Mouse (Mus musculus) megakaryocyte-erythroid progenitor cell, adult 5-6 weeks (primary cell): Measurements from ENCODE around the gene Angptl6. TPM values are rescaled to one million over a fixed set of nuclear protein-coding genes. Genes with fewer than 3 reads are reported as not detected.

ENCODE experiments used
- ATAC-seq: replicated peaks from 2 replicates; pipeline ENCODE4 v1.8.0; 2016; ENCODE audit warnings: mild to moderate bottlenecking, inconsistent platforms; ENCODE audit not compliant: severe bottlenecking, poor library complexity, low FRiP score, low TSS enrichment
- total RNA-seq, 2 experiments: library from RNA; stranded (forward) in 1 of 2; stranded (reverse) in 1 of 2; fragments of 200-1000, 215-1000 nt in 1 of 2; fragments of >200 nt in 1 of 2; fragmentation: Nextera tagmentation in 1 of 2; gene quantifications; 2 replicates each; pipeline ENCODE4 v1.2.3; 2014 to 2017

Gene Angptl6
- total RNA-seq, 2 experiments from 2014 or later, result 2.7 TPM; not detected in 1

DNA sequence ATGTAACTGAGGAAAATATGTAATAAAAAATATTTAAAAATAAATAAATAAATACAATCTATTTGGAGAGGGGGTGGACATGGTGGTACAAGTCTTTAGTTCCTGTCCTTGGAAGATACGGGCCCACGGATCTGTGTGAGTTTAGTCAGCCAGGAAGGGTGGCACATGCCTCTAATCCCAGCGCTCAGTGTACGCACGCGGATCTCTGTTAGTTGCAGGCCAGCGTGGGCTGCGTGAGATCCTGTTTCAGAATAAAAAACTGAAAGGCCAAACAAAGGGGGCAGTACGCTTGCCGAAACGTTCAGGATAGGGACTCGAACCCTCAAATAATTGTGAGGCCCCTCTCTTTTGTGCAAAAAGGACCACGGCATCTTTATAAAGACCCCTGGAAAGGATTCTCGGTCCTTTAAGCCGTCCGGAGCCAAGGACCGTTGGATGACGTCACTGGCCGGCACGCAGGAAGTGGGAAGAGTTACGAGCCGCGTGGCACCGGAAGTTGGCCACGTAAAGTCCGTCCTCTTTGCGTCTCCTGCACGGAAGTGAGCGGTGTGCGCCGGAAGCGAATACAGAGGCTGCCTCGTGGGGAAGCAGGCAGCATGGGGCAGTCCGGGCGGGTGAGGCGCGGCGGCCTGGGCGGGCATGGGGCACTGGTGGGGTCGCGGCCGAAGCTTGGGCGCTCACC, 8.3 kb upstream of the Angptl6 start, which contains the start of gene Ppan:
TSS of gene Ppan (plus strand) at position 472 of the 682 bp plus-strand sequence.
- ATAC-seq, result peak; percentile 81

DNA sequence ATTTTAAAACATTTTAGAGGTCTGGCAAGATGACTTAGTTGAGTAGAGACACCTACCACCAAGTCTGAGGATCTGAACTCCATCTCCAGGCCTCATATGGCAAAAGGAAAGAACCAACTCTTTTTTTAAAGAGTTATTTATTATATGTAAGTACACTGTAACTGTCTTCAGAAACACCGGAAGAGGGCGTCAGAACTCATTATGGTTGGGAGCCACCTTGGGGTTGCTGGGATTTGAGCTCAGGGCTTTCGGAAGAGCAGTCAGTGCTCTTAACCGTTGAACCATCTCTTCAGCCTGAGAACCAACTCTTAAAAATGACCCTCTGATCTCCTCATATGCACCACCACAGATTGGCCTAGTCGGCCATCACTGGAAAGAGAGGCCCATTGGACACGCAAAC, 7.7 kb upstream of the Angptl6 start:
- no peak for ATAC-seq

DNA sequence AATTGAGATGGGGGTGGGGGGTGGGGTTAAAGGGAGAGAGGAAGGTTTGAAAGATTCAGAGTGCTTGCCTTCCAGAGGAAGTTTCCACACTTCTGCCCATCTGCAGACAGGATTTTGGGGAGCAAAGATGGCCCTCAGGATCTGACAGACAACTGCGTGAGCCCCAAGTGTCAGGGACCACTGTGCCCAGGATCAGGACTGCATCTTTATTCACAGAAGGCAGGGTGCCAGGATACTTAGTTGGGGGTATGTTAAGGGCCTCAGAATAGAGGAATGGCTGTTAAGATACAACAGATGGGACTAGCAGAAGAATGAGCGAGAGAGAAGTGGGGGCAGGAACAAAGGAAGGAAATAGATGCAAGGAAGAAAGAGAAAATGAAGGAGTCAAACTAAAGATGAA, 7.0 kb upstream of the Angptl6 start:
- no peak for ATAC-seq

DNA sequence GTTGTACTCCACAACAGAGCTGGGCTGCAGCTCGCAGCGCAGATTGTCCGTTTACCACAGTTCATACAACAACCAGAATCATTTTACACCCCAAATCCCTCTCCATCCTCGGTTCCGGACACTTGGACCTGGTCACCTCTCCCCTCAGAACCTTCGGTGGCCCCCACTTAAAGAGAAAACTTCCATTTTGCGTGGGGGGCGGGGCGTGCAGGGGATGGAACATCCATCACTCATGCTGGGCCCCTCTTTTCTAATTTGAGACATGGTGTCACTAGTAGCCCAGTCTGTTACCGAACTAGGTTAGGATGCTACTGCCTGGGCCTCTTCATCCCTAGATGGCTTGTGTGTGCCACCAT, 839 bp downstream of the Angptl6 start:
- no peak for ATAC-seq

DNA sequence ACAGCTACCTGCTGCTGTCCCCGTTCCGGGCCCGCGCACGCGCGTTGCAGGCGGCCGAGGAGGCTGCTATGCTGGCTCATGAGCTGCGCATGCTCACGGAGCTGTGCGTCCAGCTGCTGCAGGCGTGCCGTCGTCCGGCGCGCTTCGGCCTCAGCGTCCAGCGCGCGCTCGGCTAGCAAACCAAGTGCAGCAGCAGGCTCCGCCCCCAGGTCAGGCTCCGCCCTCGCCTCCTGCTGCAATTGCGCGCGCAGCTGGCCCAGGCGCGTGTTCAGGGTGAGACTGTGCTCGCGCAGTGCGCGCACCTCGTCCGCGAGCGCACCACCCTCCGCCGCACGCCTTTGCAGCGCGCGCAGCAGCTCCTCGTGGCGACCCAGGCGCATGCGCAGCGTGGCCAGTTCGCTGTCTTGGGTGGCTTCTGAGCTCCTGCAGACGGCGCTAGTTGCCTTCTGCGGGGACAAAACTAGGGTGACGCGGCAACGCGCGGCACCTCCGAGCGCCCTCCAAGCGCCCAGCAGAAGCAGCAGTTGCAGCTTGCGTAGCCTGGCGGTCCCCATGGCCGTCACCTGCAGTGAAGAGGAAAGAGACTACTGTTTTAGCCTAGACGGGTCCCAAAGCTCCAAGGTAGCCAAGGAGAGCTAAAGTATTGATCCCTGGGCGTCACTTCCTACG, 1.4 kb downstream of the Angptl6 start:
- ATAC-seq, result peak; percentile 84

DNA sequence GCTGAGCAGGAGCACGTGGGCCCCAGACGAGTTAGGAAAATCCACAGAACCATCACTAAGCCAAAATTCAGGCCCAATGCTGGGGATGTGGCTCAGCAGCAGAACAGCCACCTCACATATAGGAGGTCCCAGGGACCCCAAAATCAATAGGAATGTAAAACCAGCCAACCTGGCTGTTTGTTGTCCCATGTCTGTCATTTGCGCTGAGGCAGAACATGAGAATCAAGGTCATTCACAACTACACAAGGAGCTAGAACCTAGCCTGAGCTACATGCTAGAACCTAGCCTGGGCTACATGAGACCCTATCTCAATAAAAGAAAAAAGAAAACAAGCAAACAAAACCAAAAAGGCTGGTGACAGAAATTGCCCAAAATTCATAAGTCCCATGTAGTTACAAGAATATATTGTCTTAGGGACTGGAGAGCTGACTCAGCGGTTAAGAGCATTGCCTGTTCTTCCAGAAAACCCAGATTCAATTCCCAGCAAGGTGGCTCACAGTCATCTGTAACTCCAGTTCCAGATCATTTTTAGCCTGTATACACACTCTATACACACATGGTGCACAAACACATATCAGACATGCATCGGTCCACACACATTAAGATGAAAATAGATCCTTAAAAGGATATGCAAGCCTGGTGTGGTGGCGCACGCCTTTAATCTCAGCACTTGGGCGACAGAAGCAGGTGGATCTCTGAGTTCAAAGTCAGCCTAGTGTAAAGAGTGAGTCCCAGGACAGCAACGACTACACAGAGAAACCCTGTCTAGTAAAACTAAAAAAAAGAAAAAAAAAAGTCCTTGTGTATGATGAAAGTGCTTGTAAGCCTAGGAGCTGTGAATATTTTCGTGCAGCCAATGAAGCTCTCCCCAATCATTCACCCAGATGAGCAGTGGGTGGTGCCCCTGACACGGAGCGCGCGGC, 2.1 kb downstream of the Angptl6 start:
- ATAC-seq, result no peak

DNA sequence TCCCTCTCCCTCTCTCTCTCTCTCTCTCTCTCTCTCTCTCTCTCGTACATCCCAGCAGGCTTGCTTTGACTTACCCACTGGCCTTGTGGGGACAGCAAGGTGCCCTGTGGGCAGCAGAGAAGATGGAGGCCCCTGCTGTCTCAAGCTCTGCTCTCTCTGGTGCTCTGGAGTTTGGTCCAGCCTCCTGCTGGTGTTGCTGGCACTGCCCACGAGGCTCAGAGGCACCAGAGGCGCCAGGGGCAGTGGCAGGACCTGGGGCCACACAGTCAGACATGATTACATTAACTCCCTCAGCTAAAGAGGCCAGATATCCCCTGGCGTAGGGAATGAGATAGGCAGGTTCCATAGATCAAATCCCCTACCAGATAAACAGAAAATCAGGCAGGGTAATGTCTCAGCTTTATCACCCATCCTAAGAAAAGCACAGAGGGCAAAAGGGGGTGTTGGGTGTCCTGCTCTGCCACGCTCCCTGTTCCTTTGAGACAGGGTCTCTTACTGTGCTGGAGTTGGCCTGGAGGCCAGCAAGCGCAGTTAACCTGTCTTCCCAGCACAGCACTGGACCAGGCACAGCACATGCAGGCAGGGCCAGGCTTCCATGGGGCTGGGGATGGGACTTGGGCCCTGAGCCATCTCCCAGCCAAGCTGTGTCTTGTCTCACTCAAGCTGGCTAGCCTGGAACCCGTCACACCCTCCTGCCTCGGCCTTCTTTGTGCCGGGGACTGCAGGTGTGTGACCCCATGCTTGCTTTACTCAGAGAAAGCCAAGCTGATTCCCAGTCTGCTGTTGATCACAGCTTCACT, 3.0 kb downstream of the Angptl6 start:
- no peak for ATAC-seq

DNA sequence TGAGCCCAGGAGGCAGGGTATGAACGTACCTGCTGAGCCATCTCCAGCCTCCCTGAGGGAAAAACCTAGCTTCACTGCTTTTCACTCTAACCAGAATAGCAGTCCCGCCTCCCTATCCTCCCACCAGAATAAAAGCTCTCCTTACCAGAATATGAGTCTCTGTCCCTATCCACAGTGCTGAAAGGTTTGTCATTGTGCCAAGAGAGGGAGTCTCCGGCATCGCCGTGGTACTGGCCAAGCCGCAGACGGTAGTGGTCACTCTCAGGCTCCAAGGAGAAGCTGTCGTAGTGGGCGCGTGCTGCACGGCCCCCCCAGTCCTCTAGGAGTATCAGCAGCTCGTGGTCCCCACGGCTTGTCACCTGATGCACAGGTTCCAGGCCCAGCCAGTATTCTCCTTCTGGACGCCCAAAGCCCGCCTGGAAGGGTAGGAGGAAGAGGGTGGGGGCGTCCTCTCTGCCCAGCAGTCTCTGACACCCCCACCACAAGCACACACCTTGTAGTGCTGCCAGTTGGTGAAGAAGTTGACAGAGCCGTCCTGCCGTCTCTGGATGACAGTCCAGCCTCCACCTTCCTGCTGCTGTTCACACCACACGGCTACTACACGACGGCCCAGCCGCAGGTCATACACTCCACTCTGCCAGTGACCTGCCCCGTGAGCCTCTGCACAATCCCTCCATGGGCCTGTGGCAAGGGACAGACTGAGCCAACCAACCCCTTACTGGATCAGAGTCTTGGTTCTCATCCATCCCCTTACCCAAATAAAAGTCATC, 4.3 kb downstream of the Angptl6 start:
- ATAC-seq, result no peak

DNA sequence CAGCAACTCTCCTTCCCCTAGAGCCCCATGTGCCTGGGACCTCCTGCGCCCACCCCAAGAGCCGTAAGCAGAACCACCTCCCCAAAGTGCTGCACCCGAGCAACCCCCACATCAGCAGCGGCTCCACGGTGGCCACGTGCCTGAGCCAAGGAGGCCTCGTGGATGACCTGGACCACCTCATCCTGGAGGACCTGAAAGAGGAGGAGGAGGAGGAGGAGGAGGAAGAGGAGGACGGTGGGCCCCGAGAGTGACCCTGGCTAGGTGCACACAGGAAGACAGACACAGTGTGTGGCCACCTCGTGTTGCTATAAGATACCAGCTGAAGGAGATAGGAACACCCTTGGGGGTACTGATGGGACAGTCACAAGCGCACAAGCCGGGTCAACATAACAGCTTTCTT, 6.0 kb downstream of the Angptl6 start:
- no peak for ATAC-seq

DNA sequence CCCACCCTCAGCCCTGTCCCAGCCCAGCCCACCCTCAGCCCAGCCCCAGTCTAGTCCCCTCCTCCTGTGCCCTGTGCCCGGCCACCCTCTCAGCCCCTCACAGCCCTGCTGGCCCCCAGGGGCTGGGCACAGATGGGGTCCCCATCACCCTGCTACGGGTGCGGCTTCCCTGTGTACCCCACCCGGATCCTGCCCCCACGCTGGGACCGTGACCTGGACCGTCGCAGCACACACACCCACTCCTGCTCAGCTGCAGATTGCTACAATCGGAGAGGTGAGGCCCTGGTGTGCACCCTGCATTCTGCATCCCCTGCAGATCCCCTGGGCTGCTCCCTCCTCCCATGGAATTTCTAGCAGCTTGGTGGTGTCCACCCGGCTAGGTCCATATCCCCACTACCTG, 6.5 kb downstream of the Angptl6 start:
- no peak for ATAC-seq

DNA sequence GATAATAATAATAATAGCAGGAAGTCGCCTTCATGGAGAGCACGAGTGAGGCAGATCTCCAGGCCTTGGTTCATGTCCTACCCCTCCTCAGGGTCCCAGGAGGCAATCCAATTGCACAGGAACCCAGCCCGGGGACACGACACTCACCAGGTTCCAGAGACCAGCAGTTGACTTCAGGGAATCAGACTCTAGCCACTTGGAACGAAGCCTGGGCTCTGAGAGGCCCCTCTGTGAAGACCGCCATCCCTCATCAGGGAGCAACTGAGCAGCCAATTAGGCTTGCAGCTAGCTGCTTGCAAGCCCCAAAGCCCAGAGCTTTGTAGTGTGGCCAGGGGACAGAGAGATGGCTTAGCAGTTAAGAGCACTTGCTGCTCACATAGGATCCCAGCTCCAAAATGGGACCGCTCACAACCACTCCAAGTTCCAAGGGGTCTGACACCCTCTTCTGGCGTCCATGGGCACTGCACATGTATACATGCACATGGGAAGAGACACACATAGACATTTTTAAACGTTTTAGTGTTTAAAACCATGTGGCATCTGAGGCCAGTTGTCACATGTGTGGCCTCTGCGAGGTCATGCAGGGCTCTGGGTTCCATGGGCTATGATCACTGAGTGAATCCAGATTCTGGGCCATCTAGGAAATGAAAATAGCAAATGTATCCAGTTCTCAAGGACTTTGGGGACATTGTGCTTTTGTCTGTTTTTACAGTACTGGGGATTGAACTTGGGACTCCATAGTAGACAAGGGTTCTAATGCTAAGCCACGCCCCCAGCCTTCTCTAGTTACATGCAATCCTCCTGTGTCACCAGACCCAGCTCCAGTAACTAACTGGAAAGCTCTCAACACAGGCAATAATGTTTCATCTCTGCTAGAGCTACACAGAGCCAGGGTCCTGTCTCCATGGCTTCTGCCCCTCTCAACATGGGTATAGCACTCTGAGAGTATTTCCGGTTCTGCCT, 9.0 kb downstream of the Angptl6 start:
- 0 out of 2 replicates have a peak, but pooled peaks have one; percentile 24 for ATAC-seq

DNA sequence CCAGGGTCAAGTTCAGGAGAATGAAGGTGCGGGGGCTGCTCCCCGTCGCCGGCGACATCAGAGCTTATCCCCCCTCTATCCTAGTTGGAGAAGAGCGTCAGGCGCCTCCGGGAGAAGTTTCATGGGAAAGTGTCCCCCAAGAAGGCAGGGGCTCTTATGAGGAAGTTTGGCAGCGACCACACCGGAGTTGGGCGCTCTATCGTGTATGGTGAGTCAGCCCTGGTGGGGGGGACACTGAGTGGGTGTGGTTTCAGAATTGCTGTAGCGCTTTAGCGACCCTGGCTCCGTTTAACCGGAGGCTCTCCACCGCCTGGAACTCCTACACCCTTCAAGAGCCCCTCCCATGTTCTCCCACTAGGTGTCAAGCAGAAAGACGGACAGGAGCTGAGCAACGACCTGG, 10.3 kb downstream of the Angptl6 start:
- ATAC-seq, result 0 out of 2 replicates have a peak, but pooled peaks have one; percentile 23

DNA sequence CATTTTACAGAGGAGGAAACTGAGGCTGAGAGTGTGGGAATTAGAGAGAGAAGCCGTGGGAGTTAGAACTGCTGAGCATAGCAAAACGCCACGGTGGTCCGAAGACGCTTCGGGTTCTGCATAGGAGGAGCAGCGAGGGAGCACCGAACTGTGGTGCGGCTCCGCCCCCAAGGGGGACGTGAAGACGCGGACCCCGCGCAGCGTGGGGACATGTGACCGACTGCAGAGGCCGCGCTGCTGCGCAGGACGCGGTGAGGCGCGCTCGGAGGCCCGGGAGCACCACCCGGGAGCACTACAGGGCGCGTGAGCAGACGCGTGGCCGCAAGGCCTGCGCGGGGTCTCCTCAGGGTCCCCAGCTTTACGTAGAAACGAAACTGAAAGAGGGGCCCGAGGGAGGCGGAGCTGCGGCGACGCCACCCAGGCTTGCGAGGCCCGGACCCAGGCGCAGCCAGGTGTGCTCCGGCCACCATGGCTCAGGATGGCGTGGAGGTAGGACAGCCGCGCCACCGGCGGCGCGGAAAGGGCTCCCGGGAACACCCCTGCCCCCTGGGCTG, 11.0 kb downstream of the Angptl6 start, which contains the start of gene A230050P20Rik:
TSS of gene A230050P20Rik (plus strand) at position 195 of the 554 bp plus-strand sequence.
- ATAC-seq, result 0 out of 2 replicates have a peak, but pooled peaks have one; percentile 32

DNA sequence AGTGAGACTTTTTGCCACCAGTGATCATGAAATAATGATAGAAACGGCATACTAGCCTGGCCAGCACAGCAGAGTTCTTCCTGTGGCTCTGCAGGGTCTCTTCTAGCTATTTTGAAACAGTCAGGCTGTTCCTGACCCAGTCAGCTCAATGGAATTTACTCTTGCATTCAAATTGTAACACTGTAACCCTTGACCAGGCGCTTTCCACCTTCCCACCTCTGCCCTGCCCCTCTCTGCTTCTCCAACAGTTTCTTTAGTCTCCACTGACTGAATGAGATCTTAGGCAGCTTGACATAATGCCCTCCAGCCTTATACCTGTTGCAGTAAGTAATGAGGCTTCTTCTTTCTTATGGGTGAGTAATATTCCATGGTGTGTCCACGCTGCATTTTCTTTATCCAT, 12.6 kb downstream of the Angptl6 start:
- no peak for ATAC-seq

DNA sequence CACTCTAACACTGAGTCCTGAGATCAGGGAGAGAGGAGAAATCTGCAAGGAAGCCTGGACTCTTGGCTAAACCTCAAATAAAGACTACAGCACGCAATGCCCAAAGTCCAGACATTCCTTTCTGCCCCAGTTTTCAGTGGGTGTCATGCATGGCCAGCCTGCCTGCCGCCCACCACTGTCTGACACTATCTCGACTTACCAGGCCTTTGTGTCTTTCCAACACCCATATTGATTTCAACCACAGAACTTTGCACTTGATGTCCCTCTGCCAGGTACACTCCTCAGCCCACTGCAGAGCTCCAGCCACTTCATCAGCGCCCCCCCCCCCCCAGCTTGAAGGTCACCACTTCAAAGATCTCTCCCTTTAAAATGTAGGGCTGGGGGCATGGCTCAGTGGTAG, 17.3 kb downstream of the Angptl6 start:
- ATAC-seq, result no peak; the same call in 1 of the 2 replicates

DNA sequence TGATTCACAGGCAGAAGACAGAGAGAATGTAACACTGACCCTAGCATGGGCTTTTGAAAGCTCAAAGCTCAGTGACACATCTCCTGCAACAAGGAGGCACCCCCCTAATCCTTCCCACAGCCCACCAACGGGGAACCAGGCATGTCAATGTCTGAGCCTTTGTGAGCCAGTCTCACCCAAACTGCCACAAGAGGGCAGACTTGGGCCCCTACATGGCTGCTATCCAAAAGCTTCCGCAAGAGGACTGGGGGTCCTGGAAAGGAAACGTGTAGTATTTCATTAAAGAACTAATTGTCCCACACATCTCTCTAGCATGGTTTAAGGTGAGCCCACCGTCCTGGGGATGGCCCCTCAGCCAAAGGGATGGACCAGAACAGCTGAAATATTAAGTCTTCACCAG, 17.7 kb downstream of the Angptl6 start:
- no peak for ATAC-seq

DNA sequence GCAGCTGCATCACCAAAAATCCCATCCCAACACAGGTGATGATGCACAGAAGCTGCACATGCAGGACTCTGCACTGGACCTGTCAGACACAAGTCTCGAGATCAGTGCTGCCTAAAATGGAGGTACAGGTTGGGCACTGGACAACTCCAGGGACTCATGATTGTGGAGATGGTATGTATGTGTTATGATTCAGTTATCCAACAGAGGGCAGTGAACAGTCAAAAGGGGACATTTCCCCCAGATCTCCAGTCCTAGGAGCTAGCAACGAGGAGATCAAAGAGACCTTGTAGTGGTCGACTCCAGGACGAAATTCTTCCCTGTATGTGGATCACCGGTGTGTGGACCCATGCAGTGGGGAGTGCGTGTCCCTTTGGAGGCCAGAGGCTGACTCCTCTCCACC, 19.6 kb downstream of the Angptl6 start:
- ATAC-seq, result no peak
